Mouse (Mus musculus) ES-E14 (cell line): ENCODE measurements at regions not wholly inside any gene's neighbourhood (a gene's known extent, or its start where the extent isn't known, plus 50 kb on each side); places are given as distances from the start of the nearest gene placed in this dataset.

Experiments used
- DNase-seq: peaks from one replicate; pipeline ENCODE4 v3.0.0-alpha.2; 2013; ENCODE audit warnings: low read depth, low spot score
- H3K27ac ChIP-seq: 2 replicates; pipeline ENCODE4 v1.5.1; 2012; ENCODE audit warnings: low read depth, mild to moderate bottlenecking, low read length, moderate library complexity, mixed read lengths; ENCODE audit not compliant: poor library complexity, insufficient read depth, severe bottlenecking
- H3K36me3 ChIP-seq: 2 replicates; pipeline ENCODE4 v1.6.1; 2012; ENCODE audit warnings: mild to moderate bottlenecking, low read length, moderate library complexity, mixed read lengths; ENCODE audit not compliant: control insufficient read depth, poor library complexity, insufficient read depth, severe bottlenecking
- H3K4me1 ChIP-seq, 2 experiments: fragments of 150-350 bp in 1 of 2; sonication (generic) in 1 of 2; 2 replicates each; pipeline ENCODE4 v1.6.1; 2012; ENCODE audit warnings: low read length in 2 of 2, mild to moderate bottlenecking in 1 of 2, mixed read lengths in 1 of 2; ENCODE audit not compliant: control insufficient read depth in 2 of 2, insufficient read depth in 2 of 2, poor library complexity in 1 of 2
- H3K4me3 ChIP-seq, 2 experiments: fragments of 150-350 bp in 1 of 2; sonication (generic) in 1 of 2; 2 replicates each; pipeline ENCODE4 v1.5.1; 2012; ENCODE audit warnings: low read length in 2 of 2, low read depth in 1 of 2, mild to moderate bottlenecking in 1 of 2, mixed read lengths in 1 of 2; ENCODE audit not compliant: insufficient read depth in 1 of 2, poor library complexity in 1 of 2, severe bottlenecking in 1 of 2
- H3K9ac ChIP-seq: 2 replicates; pipeline ENCODE4 v1.6.1; 2012; ENCODE audit warnings: low read depth, mild to moderate bottlenecking, low read length, mixed read lengths; ENCODE audit not compliant: poor library complexity, insufficient read depth, severe bottlenecking
- H3K9me3 ChIP-seq: fragments of 150-350 bp; sonication (generic); 2 replicates; pipeline ENCODE4 v1.6.1; 2012; ENCODE audit warnings: low read depth, mild to moderate bottlenecking, low read length; ENCODE audit not compliant: control insufficient read depth, insufficient read depth
- CHD2 ChIP-seq: IDR thresholded peaks from 2 replicates; pipeline ENCODE4 v1.6.1; 2014; ENCODE audit warnings: mild to moderate bottlenecking, low read depth, low read length, inconsistent platforms
- HCFC1 ChIP-seq: IDR thresholded peaks from 2 replicates; pipeline ENCODE4 v1.6.1; 2012; ENCODE audit warnings: low read length, inconsistent platforms, borderline replicate concordance; ENCODE audit not compliant: insufficient read depth
- MAFK ChIP-seq: IDR thresholded peaks from 2 replicates; pipeline ENCODE4 v1.6.1; 2014; ENCODE audit warnings: mild to moderate bottlenecking, low read depth, low read length, inconsistent platforms; ENCODE audit not compliant: insufficient read depth
- ZC3H11A ChIP-seq: IDR thresholded peaks from 2 replicates; pipeline ENCODE4 v1.6.1; 2012; ENCODE audit warnings: low read depth, mild to moderate bottlenecking, inconsistent platforms, low read length, borderline replicate concordance
- ZNF384 ChIP-seq: IDR thresholded peaks from 2 replicates; pipeline ENCODE4 v1.6.1; 2012; ENCODE audit warnings: low read depth, low read length, inconsistent platforms
- in situ Hi-C, 2 experiments: fragments of 600-800 bp; cut with MboI; formaldehyde crosslinking; loops; one replicate each; pipeline ENCODE4 v1.15.1; 2025; ENCODE audit warnings: low sequenced_read_pairs in 2 of 2, inconsistent platforms in 1 of 2; ENCODE audit not compliant: unreplicated experiment in 2 of 2

DNA sequence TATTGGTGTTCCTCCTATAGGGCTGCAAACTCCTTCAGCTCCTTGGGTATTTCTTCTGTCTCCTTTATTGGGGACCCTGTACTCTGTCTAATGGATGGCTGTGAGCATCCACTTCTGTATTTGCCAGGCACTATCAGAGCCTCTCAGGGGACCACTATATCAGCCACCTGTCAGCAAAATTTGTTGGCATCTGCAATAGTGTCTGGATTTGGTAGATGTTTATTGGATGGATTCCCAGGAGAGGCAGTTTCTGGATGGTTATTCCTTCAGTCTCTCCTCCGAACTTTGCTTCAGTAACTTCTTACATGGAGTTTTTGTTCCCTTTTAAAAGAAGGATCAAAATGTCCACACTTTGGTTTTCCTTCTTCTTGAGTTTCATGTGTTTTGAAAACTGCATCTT lies 1729.7 kb upstream of the Nudt12 start:
- TF ChIP-seq CHD2 = no peak
- TF ChIP-seq ZNF384 = no peak
- no peak for TF ChIP-seq HCFC1
- TF ChIP-seq MAFK = no peak
- no peak for TF ChIP-seq ZC3H11A
- Histone ChIP-seq H3K36me3 (no peaks in the 10 kb centered on the region), H3K27ac (no peak overlapping the region), H3K4me3 (no peak overlapping the region), H3K9me3 (0 out of 2 replicates have a peak, but pooled peaks cover 1% of the 10 kb centered on the region), H3K4me1 (no peaks in the 10 kb centered on the region), H3K9ac (no peak overlapping the region)
- in situ Hi-C loops = no loop called here
- DNase-seq = no peak

DNA sequence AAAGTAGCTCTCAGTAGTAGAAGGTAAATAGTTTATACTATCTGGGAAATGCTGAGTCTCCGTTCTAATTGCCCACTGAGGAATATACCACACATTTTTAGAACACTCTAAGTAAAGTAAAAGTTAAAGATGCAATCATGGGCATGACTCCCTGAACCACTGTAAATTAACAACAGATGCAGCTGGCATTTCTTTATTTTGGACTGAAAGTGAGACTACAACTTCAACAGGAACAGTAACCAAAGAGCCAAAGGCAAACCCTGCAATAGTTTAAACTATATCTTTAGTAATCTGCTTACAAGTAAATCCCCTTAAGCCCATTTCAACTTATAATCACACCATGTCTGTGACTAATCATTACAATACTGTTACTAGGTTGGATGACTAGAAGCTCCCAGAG lies 1725.0 kb upstream of the Nudt12 start:
- Histone ChIP-seq H3K36me3 (no peaks in the 10 kb centered on the region), H3K9ac (no peak overlapping the region), H3K9me3 (no peaks in the 10 kb centered on the region), H3K27ac (no peak overlapping the region), H3K4me1 (no peaks in the 10 kb centered on the region), H3K4me3 (no peak overlapping the region)
- TF ChIP-seq HCFC1 (no peak), MAFK (no peak), ZNF384 (no peak), ZC3H11A (no peak), CHD2 (no peak)
- DNase-seq = no peak
- in situ Hi-C loops = no loop called here

DNA sequence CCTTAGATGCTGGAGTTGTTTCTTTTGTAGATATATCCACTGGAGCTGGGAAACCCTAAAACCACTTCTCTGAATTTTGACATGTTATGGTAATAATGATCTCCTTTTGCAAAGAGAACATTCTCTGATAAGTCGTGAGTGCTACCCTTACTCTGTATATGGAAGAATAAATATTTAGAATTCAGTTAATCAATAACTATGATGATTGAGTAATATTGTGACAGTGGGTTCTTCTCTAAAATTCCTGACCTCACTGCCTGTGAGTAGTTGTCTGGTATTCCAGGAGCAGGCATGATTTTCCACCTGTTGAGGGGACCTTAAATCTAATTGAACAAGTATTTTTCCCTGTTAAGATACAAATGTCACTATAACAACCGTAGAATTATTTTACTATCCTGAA lies 1707.0 kb upstream of the Nudt12 start:
- in situ Hi-C loops = no loop called here
- no peak overlapping the region for H3K4me3 ChIP-seq
- TF ChIP-seq CHD2 (no peak), ZC3H11A (no peak), MAFK (no peak), ZNF384 (no peak), HCFC1 (no peak)

DNA sequence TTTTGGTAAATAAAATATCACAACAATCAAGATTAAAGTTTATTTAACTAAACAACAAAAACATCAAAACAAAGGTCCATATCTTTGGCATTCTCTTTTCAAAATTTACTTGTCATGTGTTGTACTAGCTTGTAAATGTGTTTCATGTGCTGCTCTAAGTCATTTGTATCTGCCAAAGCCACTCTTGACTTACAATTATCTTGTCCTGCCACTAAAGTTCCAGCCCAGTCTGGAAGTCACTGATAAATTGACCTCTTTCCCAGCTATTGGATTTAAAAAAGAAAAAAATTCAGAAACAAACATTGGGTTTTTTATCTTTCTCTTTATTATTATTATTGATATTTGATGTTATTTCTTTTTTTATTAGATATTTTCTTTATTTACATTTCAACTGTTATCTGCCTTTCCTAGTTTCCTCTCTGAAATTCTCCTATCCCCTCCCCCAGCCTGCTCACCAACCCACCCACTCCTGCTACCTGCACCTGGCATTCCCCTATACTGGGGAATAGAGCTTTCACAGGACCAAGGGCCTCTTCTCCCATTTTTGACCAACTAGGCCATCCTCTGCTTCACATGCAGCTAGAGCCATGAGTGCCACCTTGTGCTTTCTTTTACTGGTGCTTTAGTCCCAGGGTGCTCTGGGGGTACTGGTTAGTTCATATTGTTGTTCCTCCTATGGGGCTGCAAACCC lies 1704.9 kb upstream of the Nudt12 start:
- in situ Hi-C loops = no loop called here
- H3K9ac ChIP-seq = no peak overlapping the region
- H3K36me3 ChIP-seq = no peaks in the 10 kb centered on the region
- no peaks in the 10 kb centered on the region for H3K4me1 ChIP-seq
- H3K9me3 ChIP-seq = no peaks in the 10 kb centered on the region
- DNase-seq = no peak
- no peak for TF ChIP-seq MAFK
- no peak for TF ChIP-seq CHD2
- TF ChIP-seq HCFC1 = no peak
- no peak for TF ChIP-seq ZNF384
- TF ChIP-seq ZC3H11A = no peak
- H3K4me3 ChIP-seq = no peak overlapping the region
- no peak overlapping the region for H3K27ac ChIP-seq

More for the DNA sequence above, 1707.0 kb upstream of the Nudt12 start:
- DNase-seq = no peak
- Histone ChIP-seq H3K4me1 (no peaks in the 10 kb centered on the region), H3K27ac (no peak overlapping the region), H3K9ac (no peak overlapping the region), H3K9me3 (no peaks in the 10 kb centered on the region), H3K36me3 (no peaks in the 10 kb centered on the region)
